In genomic region chr1:160195337-160195663, GRCm38 (mm10) we compare ENCODE assay signal across 8 mouse cellular contexts. TPM values are rescaled to one million over a fixed set of nuclear protein-coding genes. Genes with fewer than 3 reads are reported as not detected.
DNase-seq lines count a peak whose midpoint lies in the region; ATAC-seq lines count a peak whose summit lies in the region.

No protein-coding gene starts in this region.

- 0% methylated on average over 13 of the region's 13 CpGs for WGBS in kidney, embryonic 14.5 days
- WGBS in hindbrain, embryonic 16.5 days, result under 1% methylated on average over 13 of the region's 13 CpGs
- WGBS in midbrain, embryonic 14.5 days, result under 1% methylated on average over 13 of the region's 13 CpGs

- H3K9me3 ChIP-seq in kidney, embryonic 14.5 days (ENCODE audit: control insufficient read depth, low read length), result no peaks in the 10 kb centered on the region
- H3K9me3 ChIP-seq in hindbrain, embryonic 16.5 days (ENCODE audit: control insufficient read depth, low read length), result no peaks in the 10 kb centered on the region
- H3K9me3 ChIP-seq in midbrain, embryonic 14.5 days (ENCODE audit: control insufficient read depth, low read length), result no peaks in the 10 kb centered on the region

- no peak for ATAC-seq in kidney, embryonic 14.5 days (ENCODE audit: low FRiP score, low TSS enrichment)
- ATAC-seq in hindbrain, embryonic 16.5 days, result no peak; the same call in 1 of the 2 replicates
- ATAC-seq in midbrain, embryonic 14.5 days (ENCODE audit: low FRiP score, low TSS enrichment), result no peak; the same call in 1 of the 2 replicates

- peak overlapping the region; percentile 86 for H3K9ac ChIP-seq in kidney, embryonic 14.5 days (ENCODE audit: low read depth, low read length)
- H3K9ac ChIP-seq in hindbrain, embryonic 16.5 days (ENCODE audit: low read depth, low read length), result peak overlapping the region; percentile 83
- peak overlapping the region; percentile 80 for H3K9ac ChIP-seq in midbrain, embryonic 14.5 days (replicated peaks; ENCODE audit: low read length)

- H3K27ac ChIP-seq in kidney, embryonic 14.5 days (ENCODE audit: low read depth, low read length), result peak overlapping the region; percentile 73; the same call in 1 of the 2 replicates
- H3K27ac ChIP-seq in brown adipose tissue, adult 24 weeks (replicated peaks; ENCODE audit: low read depth, low read length), result peak overlapping the region; percentile 83
- peak overlapping the region; percentile 84 for H3K27ac ChIP-seq in hindbrain, embryonic 16.5 days (ENCODE audit: low read depth, low read length)
- H3K27ac ChIP-seq in midbrain, embryonic 14.5 days (replicated peaks; ENCODE audit: low read depth, low read length), result peak overlapping the region; percentile 83

- peak overlapping the region; percentile 79 for H3K4me2 ChIP-seq in kidney, embryonic 14.5 days (replicated peaks; ENCODE audit: low read depth, low read length)
- H3K4me2 ChIP-seq in hindbrain, embryonic 16.5 days (ENCODE audit: low read length), result peak overlapping the region; percentile 75
- peak overlapping the region; percentile 71 for H3K4me2 ChIP-seq in midbrain, embryonic 14.5 days (ENCODE audit: low read length)

- DNase-seq in kidney, postnatal 14 days, result no peak
- no peak for DNase-seq in midbrain, embryonic 14.5 days
- no peak for DNase-seq in left cerebral cortex, adult 9 months (ENCODE audit: low spot score in 2 of 2)
- no peak for DNase-seq in layer of hippocampus, postnatal 10 days (ENCODE audit: low spot score in 2 of 2)
- no peak for DNase-seq in gastrocnemius, postnatal 25 days

- H3K4me3 ChIP-seq in kidney, embryonic 14.5 days (ENCODE audit: low read length), result peak overlapping the region; percentile 92
- H3K4me3 ChIP-seq in brown adipose tissue, adult 24 weeks (ENCODE audit: insufficient read depth, low read depth, low read length), result peak overlapping the region; percentile 84
- H3K4me3 ChIP-seq in hindbrain, embryonic 16.5 days (ENCODE audit: low read length), result peak overlapping the region; percentile 80
- peak overlapping the region; percentile 94 for H3K4me3 ChIP-seq in midbrain, embryonic 14.5 days (replicated peaks; ENCODE audit: low read depth, low read length)

- 0 out of 2 replicates have a peak, but pooled peaks cover 3% of the 10 kb centered on the region for H3K4me1 ChIP-seq in kidney, embryonic 14.5 days (ENCODE audit: control insufficient read depth, insufficient read depth, low read length)
- no peaks in the 10 kb centered on the region; the same call in 1 of the 2 replicates for H3K4me1 ChIP-seq in brown adipose tissue, adult 24 weeks (ENCODE audit: control insufficient read depth, insufficient read depth, insufficient read length, low read length)
- H3K4me1 ChIP-seq in hindbrain, embryonic 16.5 days (ENCODE audit: control insufficient read depth, insufficient read depth, low read depth, low read length), result peaks cover 2% of the 10 kb centered on the region; the same call in 1 of the 2 replicates
- peaks cover 4% of the 10 kb centered on the region; the same call in 1 of the 2 replicates for H3K4me1 ChIP-seq in midbrain, embryonic 14.5 days (ENCODE audit: control insufficient read depth, insufficient read depth, low read length)

- no peaks in the 10 kb centered on the region for H3K27me3 ChIP-seq in kidney, embryonic 14.5 days (ENCODE audit: control insufficient read depth, insufficient read depth, low read length)
- no peaks in the 10 kb centered on the region for H3K27me3 ChIP-seq in hindbrain, embryonic 16.5 days (replicated peaks; ENCODE audit: control insufficient read depth, insufficient read depth, low read length)
- no peaks in the 10 kb centered on the region for H3K27me3 ChIP-seq in midbrain, embryonic 14.5 days (ENCODE audit: control insufficient read depth, insufficient read depth, low read length)

- H3K36me3 ChIP-seq in kidney, embryonic 14.5 days (ENCODE audit: control insufficient read depth, insufficient read depth, low read length), result peaks cover 29% of the 10 kb centered on the region
- peaks cover 2% of the 10 kb centered on the region; the same call in 1 of the 2 replicates for H3K36me3 ChIP-seq in hindbrain, embryonic 16.5 days (ENCODE audit: control insufficient read depth, insufficient read depth, low read length)
- H3K36me3 ChIP-seq in midbrain, embryonic 14.5 days (ENCODE audit: control insufficient read depth, insufficient read depth, low read length), result peaks cover 29% of the 10 kb centered on the region

RNA-seq across cellular contexts. Expression of gene Mrps14, which starts 0.3 kb away (rescaled TPM):
- 250 and 358 TPM in 2 replicates for polyA plus RNA-seq in kidney, embryonic 14.5 days (2014; fragmentation: Nextera tagmentation; extraction: Ambion mirVana)
- 200 and 252 TPM in 2 replicates for polyA plus RNA-seq in brown adipose tissue, adult 24 weeks (2012; ENCODE audit: insufficient read depth, insufficient read length, missing spikeins)
- 129 and 137 TPM in 2 replicates for polyA plus RNA-seq in hindbrain, embryonic 16.5 days (2015; fragmentation: Nextera tagmentation; extraction: Ambion mirVana)
- 144 and 151 TPM in 2 replicates for polyA plus RNA-seq in midbrain, embryonic 14.5 days (2014; fragmentation: Nextera tagmentation; extraction: Ambion mirVana)
- 10 to 100 TPM; 50.5 to 54.4 TPM for total RNA-seq in layer of hippocampus, postnatal 10 days (2021)
- 10 to 100 TPM; 74.2 to 76.1 TPM for total RNA-seq in gastrocnemius, postnatal 25 days (2021)

RNA-seq across cellular contexts. Expression of gene Cacybp, which starts 17.4 kb away (rescaled TPM):
- polyA plus RNA-seq in kidney, embryonic 14.5 days (2014; fragmentation: Nextera tagmentation; extraction: Ambion mirVana), result 252 and 302 TPM in 2 replicates
- polyA plus RNA-seq in brown adipose tissue, adult 24 weeks (2012; ENCODE audit: insufficient read depth, insufficient read length, missing spikeins), result 86.5 and 125 TPM in 2 replicates
- 263 and 294 TPM in 2 replicates for polyA plus RNA-seq in hindbrain, embryonic 16.5 days (2015; fragmentation: Nextera tagmentation; extraction: Ambion mirVana)
- polyA plus RNA-seq in midbrain, embryonic 14.5 days (2014; fragmentation: Nextera tagmentation; extraction: Ambion mirVana), result 275 and 317 TPM in 2 replicates
- total RNA-seq in layer of hippocampus, postnatal 10 days (2021), result 100 to 1,000 TPM in 1 of 2 experiments, 10 to 100 TPM in 1; 93.2 to 104 TPM
- 10 to 100 TPM; 47.4 to 49.6 TPM for total RNA-seq in gastrocnemius, postnatal 25 days (2021)

RNA-seq across cellular contexts. Expression of gene Tnn, which starts 41.9 kb away (rescaled TPM):
- 0.28 and 0.31 TPM in 2 replicates for polyA plus RNA-seq in kidney, embryonic 14.5 days (2014; fragmentation: Nextera tagmentation; extraction: Ambion mirVana)
- polyA plus RNA-seq in brown adipose tissue, adult 24 weeks (2012; ENCODE audit: insufficient read depth, insufficient read length, missing spikeins), result not detected in 2 replicates
- 0.08 and 0.44 TPM in 2 replicates for polyA plus RNA-seq in hindbrain, embryonic 16.5 days (2015; fragmentation: Nextera tagmentation; extraction: Ambion mirVana)
- polyA plus RNA-seq in midbrain, embryonic 14.5 days (2014; fragmentation: Nextera tagmentation; extraction: Ambion mirVana), result 0.04 TPM in 2 replicates
- total RNA-seq in layer of hippocampus, postnatal 10 days (2021), result under 1 TPM; 0.31 to 0.39 TPM
- not detected for total RNA-seq in gastrocnemius, postnatal 25 days (2021)
